Mouse (Mus musculus): Measurements from ENCODE around the gene Prr5l. TPM values are rescaled to one million over a fixed set of nuclear protein-coding genes. Genes with fewer than 3 reads are reported as not detected.

Prr5l gene
- total and polyA plus RNA-seq, 3 experiments: 0.05 TPM; not detected in 2

DNA sequence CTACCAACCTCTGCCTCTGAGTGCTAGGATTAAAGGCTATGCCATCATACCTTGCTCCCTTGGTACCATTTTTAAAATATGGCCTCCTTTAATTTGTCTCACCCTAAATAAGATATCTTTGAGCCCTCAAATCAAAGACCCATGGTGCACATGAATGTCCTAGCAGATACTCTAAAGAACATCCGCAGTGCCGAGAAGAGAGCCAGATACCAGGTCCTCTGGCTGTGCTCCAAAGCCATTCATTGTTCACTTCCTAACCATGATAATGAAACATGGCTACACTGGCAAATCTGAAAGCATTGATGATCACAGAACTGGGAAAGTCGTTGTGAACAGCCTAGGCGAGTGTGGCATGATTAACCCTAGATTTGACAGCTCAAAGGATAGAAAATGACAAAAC lies 189.8 kb downstream of the Prr5l start:
- no peak for DNase-seq (ENCODE audit: low spot score)
- TF ChIP-seq POLR2AphosphoS5 (IDR thresholded peaks at IDR 0.05; ENCODE audit: insufficient replicate concordance, low read depth, low read length) (no peak), TAL1 (conservative IDR thresholded peaks at IDR 0.05; ENCODE audit: low read depth, low read length) (no peak), CTCF (IDR thresholded peaks at IDR 0.05; ENCODE audit: low read depth, low read length) (no peak), GATA2 (IDR thresholded peaks at IDR 0.05; ENCODE audit: borderline replicate concordance, low read depth, low read length) (no peak), GATA1 (IDR thresholded peaks at IDR 0.05; ENCODE audit: borderline replicate concordance, low read length) (no peak)
- no peaks in the 10 kb centered on the region for H3K27me3 ChIP-seq (ENCODE audit: insufficient read depth, low read length)
- no peaks in the 10 kb centered on the region for H3K4me1 ChIP-seq (ENCODE audit: insufficient read depth, low read depth, low read length)
- no peaks in the 10 kb centered on the region for H3K9me3 ChIP-seq (replicated peaks)
- H3K4me3 ChIP-seq (ENCODE audit: low read depth, low read length): no peak overlapping the region
- H3K36me3 ChIP-seq (replicated peaks): peaks cover 83% of the 10 kb centered on the region
- ATAC-seq (ENCODE audit: extremely low read depth, insufficient number of reproducible peaks, low FRiP score, poor library complexity, severe bottlenecking): no peak

DNA sequence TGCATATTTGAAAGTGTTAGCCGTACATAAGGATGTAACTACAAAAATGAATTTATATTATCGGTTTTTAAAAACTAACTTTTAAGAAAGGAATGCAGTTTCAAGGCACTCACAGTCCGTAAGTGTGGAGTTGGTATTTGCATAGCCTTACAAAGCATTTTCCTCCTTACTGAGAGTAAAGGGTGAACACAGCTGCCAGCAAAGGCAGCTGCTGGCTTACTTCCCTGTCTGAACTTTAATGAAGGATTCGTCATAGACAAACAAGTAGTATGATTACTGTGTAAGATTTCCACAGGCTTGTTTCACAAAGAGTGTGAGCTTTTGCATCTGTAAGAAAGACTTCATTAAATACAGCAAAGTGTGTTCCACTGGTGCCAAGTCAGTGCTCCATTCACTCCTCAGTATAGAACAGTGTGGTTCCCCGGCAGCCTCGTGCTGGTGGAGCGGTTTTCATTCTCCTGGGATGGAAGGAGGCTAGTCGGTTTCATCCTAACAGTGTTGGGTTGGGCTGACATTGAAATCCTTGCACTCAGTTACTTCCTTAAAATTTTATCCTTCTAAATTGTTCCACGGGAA lies 192.5 kb downstream of the Prr5l start:
- no peak for ATAC-seq (ENCODE audit: extremely low read depth, insufficient number of reproducible peaks, low FRiP score, poor library complexity, severe bottlenecking)
- Histone ChIP-seq H3K4me3 (ENCODE audit: low read depth, low read length) (no peak overlapping the region), H3K27me3 (ENCODE audit: insufficient read depth, low read length) (no peaks in the 10 kb centered on the region), H3K9me3 (replicated peaks) (no peaks in the 10 kb centered on the region), H3K4me1 (ENCODE audit: insufficient read depth, low read depth, low read length) (no peaks in the 10 kb centered on the region), H3K36me3 (replicated peaks) (peaks cover 83% of the 10 kb centered on the region)
- TF ChIP-seq CTCF (IDR thresholded peaks at IDR 0.05; ENCODE audit: low read depth, low read length): no peak
- TF ChIP-seq GATA2 (IDR thresholded peaks at IDR 0.05; ENCODE audit: borderline replicate concordance, low read depth, low read length): no peak
- TF ChIP-seq TAL1 (conservative IDR thresholded peaks at IDR 0.05; ENCODE audit: low read depth, low read length): no peak
- no peak for TF ChIP-seq POLR2AphosphoS5 (IDR thresholded peaks at IDR 0.05; ENCODE audit: insufficient replicate concordance, low read depth, low read length)
- TF ChIP-seq GATA1 (IDR thresholded peaks at IDR 0.05; ENCODE audit: borderline replicate concordance, low read length): no peak
- no peak for DNase-seq (ENCODE audit: low spot score)

DNA sequence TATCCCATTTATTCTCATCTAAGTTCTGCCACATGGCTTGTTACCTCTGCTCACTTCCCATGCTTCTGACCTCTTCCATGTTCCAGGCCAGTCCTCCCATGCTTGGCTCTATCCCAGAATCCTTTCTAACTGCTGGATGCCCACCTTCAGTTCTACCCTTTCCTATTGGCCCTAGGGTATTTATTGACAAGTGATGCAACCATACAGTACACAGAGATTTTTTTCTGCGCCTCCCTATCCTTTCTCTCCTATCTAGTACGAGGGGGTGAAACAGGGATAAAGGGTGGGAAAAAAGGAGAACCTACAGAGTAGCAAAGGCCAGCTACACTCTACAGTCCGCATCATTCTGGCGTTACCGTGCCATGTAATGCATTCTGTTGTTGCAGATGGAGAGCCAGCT lies 194.8 kb downstream of the Prr5l start:
- DNase-seq (ENCODE audit: low spot score) (no peak), ATAC-seq (ENCODE audit: extremely low read depth, insufficient number of reproducible peaks, low FRiP score, poor library complexity, severe bottlenecking) (no peak)
- H3K36me3 ChIP-seq (replicated peaks): peaks cover 90% of the 10 kb centered on the region
- TF ChIP-seq POLR2AphosphoS5 (IDR thresholded peaks at IDR 0.05; ENCODE audit: insufficient replicate concordance, low read depth, low read length): no peak
- TF ChIP-seq TAL1 (conservative IDR thresholded peaks at IDR 0.05; ENCODE audit: low read depth, low read length): no peak
- no peaks in the 10 kb centered on the region for H3K9me3 ChIP-seq (replicated peaks)
- H3K27me3 ChIP-seq (ENCODE audit: insufficient read depth, low read length): no peaks in the 10 kb centered on the region
- H3K4me1 ChIP-seq (ENCODE audit: insufficient read depth, low read depth, low read length): no peaks in the 10 kb centered on the region
- H3K4me3 ChIP-seq (ENCODE audit: low read depth, low read length): no peak overlapping the region

- ATAC-seq (ENCODE audit: extremely low read depth, insufficient number of reproducible peaks, low FRiP score, poor library complexity, severe bottlenecking): no peak
- no peak for TF ChIP-seq GATA2 (IDR thresholded peaks at IDR 0.05; ENCODE audit: borderline replicate concordance, low read depth, low read length)
- no peak for TF ChIP-seq TAL1 (conservative IDR thresholded peaks at IDR 0.05; ENCODE audit: low read depth, low read length)
- no peak for TF ChIP-seq CTCF (IDR thresholded peaks at IDR 0.05; ENCODE audit: low read depth, low read length)
- no peak for TF ChIP-seq GATA1 (IDR thresholded peaks at IDR 0.05; ENCODE audit: borderline replicate concordance, low read length)
- no peak for TF ChIP-seq POLR2AphosphoS5 (IDR thresholded peaks at IDR 0.05; ENCODE audit: insufficient replicate concordance, low read depth, low read length)
- no peak overlapping the region for H3K4me3 ChIP-seq (ENCODE audit: low read depth, low read length)
- no peaks in the 10 kb centered on the region for H3K27me3 ChIP-seq (ENCODE audit: insufficient read depth, low read length)
- H3K9me3 ChIP-seq (replicated peaks): no peaks in the 10 kb centered on the region
- H3K4me1 ChIP-seq (ENCODE audit: insufficient read depth, low read depth, low read length): peaks cover 11% of the 10 kb centered on the region
- H3K36me3 ChIP-seq (replicated peaks): peaks cover 81% of the 10 kb centered on the region
- DNase-seq (ENCODE audit: low spot score): no peak
Observed at GRCm38 (mm10) chr2:101684421-101684820, 198.4 kb downstream of the Prr5l start.

DNA sequence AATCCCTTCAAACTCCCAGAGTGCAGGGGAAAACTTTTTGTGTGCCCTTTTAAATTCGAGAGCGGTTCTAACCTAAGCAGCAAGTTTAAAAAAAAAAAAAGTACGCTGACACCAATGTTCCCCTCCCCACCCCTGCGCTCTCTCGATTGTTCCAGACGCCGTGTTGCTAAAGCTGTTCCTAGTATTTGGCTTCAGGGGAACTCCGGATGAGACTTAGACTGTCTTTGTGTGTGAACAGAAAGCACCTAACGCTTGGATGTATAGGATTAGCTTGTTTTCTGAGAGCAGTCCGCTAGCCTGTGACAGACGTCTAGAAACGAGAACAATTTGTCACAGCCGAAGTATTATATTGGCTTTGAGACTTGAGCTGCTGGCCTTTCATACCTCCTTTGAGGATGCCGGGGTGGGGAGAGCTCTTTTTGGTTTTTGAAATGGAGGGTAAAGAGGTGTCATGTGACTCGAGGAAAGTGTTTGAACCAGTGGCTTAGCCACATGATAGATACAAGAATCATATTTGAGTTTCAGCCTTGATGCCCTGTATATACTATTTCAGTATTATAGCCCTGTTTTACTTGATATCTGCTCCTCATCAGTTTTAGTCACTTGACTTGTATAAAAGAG lies 203.6 kb downstream of the Prr5l start:
- H3K27me3 ChIP-seq (ENCODE audit: insufficient read depth, low read length): peaks cover 14% of the 10 kb centered on the region
- peak; percentile 18 for ATAC-seq (ENCODE audit: extremely low read depth, insufficient number of reproducible peaks, low FRiP score, poor library complexity, severe bottlenecking)
- peaks cover 35% of the 10 kb centered on the region for H3K36me3 ChIP-seq (replicated peaks)
- H3K4me3 ChIP-seq (ENCODE audit: low read depth, low read length): peak overlapping the region; percentile 99
- TF ChIP-seq CTCF (IDR thresholded peaks at IDR 0.05; ENCODE audit: low read depth, low read length) (no peak), POLR2AphosphoS5 (IDR thresholded peaks at IDR 0.05; ENCODE audit: insufficient replicate concordance, low read depth, low read length) (no peak), GATA1 (IDR thresholded peaks at IDR 0.05; ENCODE audit: borderline replicate concordance, low read length) (no peak), TAL1 (conservative IDR thresholded peaks at IDR 0.05; ENCODE audit: low read depth, low read length) (no peak), GATA2 (IDR thresholded peaks at IDR 0.05; ENCODE audit: borderline replicate concordance, low read depth, low read length) (no peak)
- peak; percentile 14 for DNase-seq (ENCODE audit: low spot score)
- no peaks in the 10 kb centered on the region for H3K9me3 ChIP-seq (replicated peaks)
- H3K4me1 ChIP-seq (ENCODE audit: insufficient read depth, low read depth, low read length): peaks cover 23% of the 10 kb centered on the region

GRCm38 (mm10) chr2:101678236-101679021 lies 204.4 kb downstream of the Prr5l start, which contains the start of gene Traf6:
Traf6 (plus strand) TSS chr2:101678429.
- H3K4me1 ChIP-seq (ENCODE audit: insufficient read depth, low read depth, low read length): peaks cover 23% of the 10 kb centered on the region
- no peak for TF ChIP-seq CTCF (IDR thresholded peaks at IDR 0.05; ENCODE audit: low read depth, low read length)
- no peak for TF ChIP-seq TAL1 (conservative IDR thresholded peaks at IDR 0.05; ENCODE audit: low read depth, low read length)
- TF ChIP-seq GATA1 (IDR thresholded peaks at IDR 0.05; ENCODE audit: borderline replicate concordance, low read length): no peak
- TF ChIP-seq POLR2AphosphoS5 (IDR thresholded peaks at IDR 0.05; ENCODE audit: insufficient replicate concordance, low read depth, low read length): no peak
- no peak for TF ChIP-seq GATA2 (IDR thresholded peaks at IDR 0.05; ENCODE audit: borderline replicate concordance, low read depth, low read length)
- ATAC-seq (ENCODE audit: extremely low read depth, insufficient number of reproducible peaks, low FRiP score, poor library complexity, severe bottlenecking): peak; percentile 97

More at GRCm38 (mm10) chr2:101678236-101679021, 204.4 kb downstream of the Prr5l start, which contains the start of gene Traf6:
- Histone ChIP-seq H3K27me3 (ENCODE audit: insufficient read depth, low read length) (peaks cover 14% of the 10 kb centered on the region), H3K9me3 (replicated peaks) (no peaks in the 10 kb centered on the region), H3K4me3 (ENCODE audit: low read depth, low read length) (peak within 1 kb of the TSS; percentile 99), H3K36me3 (replicated peaks) (peaks cover 26% of the 10 kb centered on the region)
- DNase-seq (ENCODE audit: low spot score): peak; percentile 75
